Comparison of ENCODE assay signal across 10 mouse cellular contexts in the genomic region with DNA sequence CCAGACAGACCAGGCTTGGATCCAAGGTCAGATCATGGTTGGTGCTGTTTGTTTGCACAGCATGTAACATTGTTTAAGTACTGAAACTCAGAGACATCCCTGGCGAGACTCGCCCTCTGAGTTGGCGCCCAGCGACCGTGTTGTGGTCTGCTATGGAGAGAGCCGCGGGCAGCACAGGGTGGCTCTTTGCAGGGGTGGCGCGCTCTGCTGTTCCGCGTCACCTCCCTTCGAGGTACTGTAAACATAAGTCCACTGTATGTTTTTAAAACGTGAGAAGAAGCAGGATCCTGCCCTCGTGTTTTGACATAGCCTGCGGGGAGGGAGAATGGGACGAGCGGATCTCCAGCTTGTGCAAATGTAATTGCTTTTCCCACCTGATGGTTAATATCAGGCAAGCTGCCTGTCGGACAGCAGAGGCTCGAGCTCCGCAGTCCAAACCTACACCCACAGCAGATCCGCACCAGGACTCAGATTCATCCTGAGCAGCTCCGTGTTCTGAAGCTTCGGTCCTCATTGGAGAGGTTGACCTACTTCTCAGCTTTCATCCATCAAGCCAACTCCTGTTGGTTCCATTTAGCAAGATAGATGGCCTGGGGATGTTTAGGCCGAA.
DNase-seq lines count a peak whose midpoint lies in the region; ATAC-seq lines count a peak whose summit lies in the region.
"Had no signal": no experiment of that assay in that cellular context is flagged by ENCODE, and none has a peak within 500 bp of the region (broad histone marks: within the 10 kb centered on the region; RNA-seq: fewer than 3 reads in every experiment).

No protein-coding gene starts in this region.

- DNase-seq in kidney, adult 9 months: no peak
- DNase-seq in cerebellum, postnatal 36 days: peak; percentile 10 to 14
- DNase-seq in thymus, postnatal 25 days: no peak
- DNase-seq in urinary bladder, postnatal 14 days (ENCODE audit: low spot score): no peak
- no peak for DNase-seq in gastrocnemius, adult 18-20 months (ENCODE audit: low spot score)
- DNase-seq: gastrocnemius, postnatal 25 days had no signal

- no peaks in the 10 kb centered on the region for H3K4me1 ChIP-seq in kidney, embryonic 15.5 days
- H3K4me1 ChIP-seq in hindbrain, embryonic 13.5 days (replicated peaks): no peaks in the 10 kb centered on the region
- H3K4me1 ChIP-seq in midbrain, embryonic 13.5 days (replicated peaks): no peaks in the 10 kb centered on the region

- no peaks in the 10 kb centered on the region for H3K9me3 ChIP-seq in kidney, embryonic 15.5 days (replicated peaks)
- H3K9me3 ChIP-seq in hindbrain, embryonic 13.5 days: no peaks in the 10 kb centered on the region
- H3K9me3 ChIP-seq in midbrain, embryonic 13.5 days: no peaks in the 10 kb centered on the region

- no peaks in the 10 kb centered on the region for H3K36me3 ChIP-seq in kidney, embryonic 15.5 days
- H3K36me3 ChIP-seq in hindbrain, embryonic 13.5 days: no peaks in the 10 kb centered on the region
- H3K36me3 ChIP-seq in midbrain, embryonic 13.5 days: no peaks in the 10 kb centered on the region

- H3K4me3 ChIP-seq in kidney, embryonic 15.5 days (replicated peaks): peak overlapping the region; percentile 23
- peak overlapping the region; percentile 11; the same call in 1 of the 2 replicates for H3K4me3 ChIP-seq in hindbrain, embryonic 13.5 days
- H3K4me3 ChIP-seq in midbrain, embryonic 13.5 days (replicated peaks): 0 out of 2 replicates have a peak overlapping the region, but pooled peaks have one; percentile 1
- H3K4me3 ChIP-seq: myocyte had no signal

- 41% methylated on average over 24 of the region's 24 CpGs for WGBS in kidney, embryonic 15.5 days
- 54% methylated on average over 24 of the region's 24 CpGs for WGBS in hindbrain, embryonic 13.5 days
- WGBS in midbrain, embryonic 13.5 days: 56% methylated on average over 24 of the region's 24 CpGs

- no peak overlapping the region for H3K27ac ChIP-seq in kidney, embryonic 15.5 days
- H3K27ac ChIP-seq in hindbrain, embryonic 13.5 days: no peak overlapping the region
- H3K27ac ChIP-seq in midbrain, embryonic 13.5 days: no peak overlapping the region

- no peaks in the 10 kb centered on the region for H3K27me3 ChIP-seq in kidney, embryonic 15.5 days
- H3K27me3 ChIP-seq in hindbrain, embryonic 13.5 days: no peaks in the 10 kb centered on the region
- H3K27me3 ChIP-seq in midbrain, embryonic 13.5 days: no peaks in the 10 kb centered on the region

- no peak overlapping the region for H3K9ac ChIP-seq in kidney, embryonic 15.5 days
- no peak overlapping the region; the same call in 1 of the 2 replicates for H3K9ac ChIP-seq in hindbrain, embryonic 13.5 days
- no peak overlapping the region for H3K9ac ChIP-seq in midbrain, embryonic 13.5 days (replicated peaks)

- peak; percentile 58 for ATAC-seq in kidney, embryonic 15.5 days (replicated peaks; ENCODE audit: low FRiP score)
- 0 out of 2 replicates have a peak, but pooled peaks have one; percentile 52 for ATAC-seq in hindbrain, embryonic 13.5 days (ENCODE audit: low FRiP score)
- ATAC-seq in midbrain, embryonic 13.5 days: 0 out of 2 replicates have a peak, but pooled peaks have one; percentile 37

- peak overlapping the region; percentile 54 for H3K4me2 ChIP-seq in kidney, embryonic 15.5 days
- peak overlapping the region; percentile 37 for H3K4me2 ChIP-seq in hindbrain, embryonic 13.5 days
- peak overlapping the region; percentile 22 for H3K4me2 ChIP-seq in midbrain, embryonic 13.5 days (replicated peaks)

Comparison
In these comparisons a context has a peak if more than half of its experiments do, and no peak if none do; other contexts are left out.
1. DNase-seq: peak in cerebellum, postnatal 36 days (2 of 2); none in kidney, adult 9 months (single experiment), thymus, postnatal 25 days (single experiment), urinary bladder, postnatal 14 days (single experiment) and gastrocnemius, adult 18-20 months (single experiment).
2. Peak in every context shown above with its lines, with median percentiles within 50 percentile points of each other: ATAC-seq, H3K4me2 ChIP-seq and H3K4me3 ChIP-seq.